Mouse (Mus musculus): ENCODE data around the gene Tigd2.
"Not testable (repeated sequence)": the region's sequence is repeated elsewhere in the genome, so short reads cannot be mapped to it uniquely, and the experiment has no call there.

Gene Tigd2

DNA sequence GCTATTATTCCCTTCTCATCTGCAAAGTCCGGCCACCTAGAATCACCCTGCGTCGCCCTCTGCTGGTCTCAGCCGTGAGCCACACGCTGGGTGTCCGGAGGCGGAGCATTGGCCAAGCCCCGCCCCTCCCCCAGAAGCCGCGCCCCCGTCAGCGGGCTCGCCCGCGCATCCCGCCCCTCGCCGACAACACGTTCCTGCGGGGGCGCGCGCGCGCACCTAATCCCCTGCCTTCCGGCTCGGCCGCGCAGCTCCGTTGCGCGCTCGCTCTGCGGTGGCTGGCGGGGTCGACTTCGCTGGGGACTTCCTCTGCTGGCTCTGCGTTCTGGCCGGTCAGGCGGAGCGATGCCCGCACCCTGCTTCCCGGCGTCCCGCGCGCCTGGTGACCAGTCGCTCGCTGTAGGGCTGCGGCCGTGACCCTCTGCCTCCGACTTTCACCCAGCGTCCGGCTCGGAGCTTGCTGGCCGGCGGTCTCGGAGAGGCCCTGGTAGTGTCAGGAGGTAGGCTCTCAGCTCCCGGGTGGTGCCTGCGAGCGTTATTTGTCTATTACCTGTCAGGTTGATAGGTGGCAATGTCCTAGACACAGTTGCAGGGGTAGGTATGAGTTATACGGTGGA lies at the start of gene Tigd2:
Tigd2 (plus strand) TSS at position 186 of the 614 bp plus-strand sequence.
- DNase-seq, result peak; percentile 96

DNA sequence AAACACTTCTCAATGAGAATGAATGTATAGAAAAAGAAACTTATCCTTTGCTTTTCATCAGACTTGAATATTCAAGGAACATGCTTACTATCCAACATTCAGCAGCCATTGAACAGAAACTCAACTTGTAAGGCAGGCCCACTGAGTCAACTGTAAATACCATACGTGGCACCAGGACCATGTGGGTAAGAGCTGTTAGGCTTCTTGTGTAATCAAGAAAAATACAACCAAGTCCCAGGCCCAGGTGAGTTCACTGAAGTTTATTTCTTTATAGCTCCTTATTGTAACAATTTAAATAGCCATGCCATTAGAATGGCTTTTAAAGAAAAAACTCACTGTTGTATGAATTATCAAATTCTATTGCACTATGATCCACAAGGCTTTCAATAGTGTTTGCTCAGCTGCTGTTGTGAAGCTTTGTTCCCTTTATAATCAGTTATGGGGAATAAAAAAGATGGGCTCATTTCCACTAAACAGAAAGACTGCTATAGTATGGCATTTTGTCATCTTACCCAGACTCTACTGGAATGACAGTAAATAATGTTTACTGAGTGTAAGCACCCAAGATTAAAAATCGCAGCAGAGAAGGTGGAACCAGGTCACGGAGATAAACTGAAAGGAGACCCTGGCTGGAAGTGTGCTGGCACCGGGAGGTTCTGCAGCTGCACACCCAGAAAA lies 46.7 kb upstream of the Tigd2 start:
- DNase-seq, result no peak

DNA sequence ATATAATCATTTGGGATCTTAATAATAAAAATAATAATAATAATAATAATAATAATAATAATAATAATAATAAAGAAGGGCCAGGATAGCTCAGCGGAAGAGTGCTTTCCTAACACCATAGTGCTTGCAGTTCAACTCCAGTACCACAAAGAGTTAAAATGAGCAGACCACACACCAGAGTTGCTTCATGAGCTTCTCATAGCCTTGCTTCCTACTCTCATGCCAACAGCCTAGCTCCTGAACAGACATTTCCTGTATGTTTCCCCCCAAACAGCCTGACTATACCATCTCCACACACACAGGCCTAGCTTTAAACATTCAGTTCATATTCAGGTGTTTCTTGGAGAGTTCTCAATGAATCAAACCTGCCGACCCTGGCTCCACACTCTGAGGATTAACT lies 45.8 kb upstream of the Tigd2 start:
- DNase-seq, result no peak

DNA sequence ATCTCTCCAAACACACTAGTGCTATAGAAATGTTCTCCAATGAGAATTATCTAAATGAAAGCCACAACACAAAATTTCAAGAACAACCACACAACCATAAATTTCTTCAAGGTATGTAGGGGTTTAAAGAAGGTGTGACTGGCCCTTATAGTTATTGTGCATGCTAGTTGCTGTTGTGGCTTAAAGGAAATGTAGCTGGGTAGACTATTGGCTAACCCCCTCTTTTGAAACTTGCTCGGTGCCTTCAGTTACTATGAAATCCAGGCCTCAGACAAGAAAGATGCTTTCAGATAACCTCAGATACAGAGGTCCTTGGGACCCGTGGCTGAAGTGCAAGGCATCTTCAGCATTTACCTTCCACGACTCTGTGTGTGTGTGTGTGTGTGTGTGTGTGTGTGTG lies 45.3 kb upstream of the Tigd2 start:
- no peak for DNase-seq

DNA sequence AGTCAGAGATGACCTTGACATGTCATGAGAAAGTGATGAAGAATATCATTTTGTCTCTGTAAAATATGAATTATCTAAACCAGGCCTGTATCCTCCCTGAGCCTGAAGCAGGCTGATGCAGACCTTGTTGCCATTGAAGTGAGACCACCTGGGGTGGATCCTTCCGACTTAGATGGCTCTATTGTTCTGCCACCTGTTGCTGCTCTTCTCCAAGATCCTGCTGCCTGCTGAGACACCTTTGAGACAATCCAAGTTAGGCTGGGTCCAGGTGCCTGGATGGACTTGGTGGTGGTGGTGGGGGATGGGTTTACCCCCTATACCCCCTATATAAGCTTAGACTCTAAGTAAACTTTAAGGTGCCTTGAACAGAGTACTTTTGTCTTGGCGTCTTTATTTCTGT lies 39.7 kb upstream of the Tigd2 start:
- DNase-seq, result no peak

DNA sequence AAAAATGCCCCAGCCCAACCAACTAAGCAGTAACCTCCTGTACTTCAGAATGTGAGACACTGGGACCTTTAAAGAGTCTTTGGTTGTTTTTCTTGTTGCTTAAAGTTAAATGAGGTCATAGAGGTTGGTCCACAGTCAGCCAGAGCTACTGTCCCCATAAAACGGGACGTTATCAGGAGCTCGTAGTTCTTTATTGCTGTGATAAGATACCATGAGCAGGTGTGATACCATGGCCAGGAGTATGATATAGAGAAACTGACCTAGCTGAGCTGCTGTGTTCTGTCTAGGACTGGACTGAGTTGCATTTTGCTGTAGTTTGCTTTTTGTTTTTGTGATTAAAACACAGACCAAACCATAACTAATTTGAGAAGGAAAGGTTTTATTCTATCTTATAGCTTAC lies 37.4 kb upstream of the Tigd2 start:
- DNase-seq, result no peak

DNA sequence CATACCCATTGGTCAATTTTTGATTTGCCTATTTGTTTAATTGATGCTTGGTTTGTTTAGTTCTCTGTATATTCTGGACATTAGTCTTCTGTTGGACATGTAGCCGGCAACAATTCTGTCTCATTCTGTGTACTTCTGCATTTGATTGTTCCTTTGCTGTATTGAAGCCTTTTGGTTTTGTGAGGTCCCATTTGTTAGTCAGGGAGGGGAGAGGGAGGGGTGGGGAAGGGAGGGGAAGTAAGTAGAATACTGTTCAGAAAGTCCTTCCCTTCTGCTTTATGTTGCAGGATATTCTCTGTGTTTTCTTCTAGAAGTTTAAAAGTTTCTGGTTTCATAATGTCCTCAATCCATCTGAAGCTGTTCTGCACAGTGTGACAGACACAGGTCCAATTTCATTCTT lies 34.7 kb upstream of the Tigd2 start:
- no peak for DNase-seq

DNA sequence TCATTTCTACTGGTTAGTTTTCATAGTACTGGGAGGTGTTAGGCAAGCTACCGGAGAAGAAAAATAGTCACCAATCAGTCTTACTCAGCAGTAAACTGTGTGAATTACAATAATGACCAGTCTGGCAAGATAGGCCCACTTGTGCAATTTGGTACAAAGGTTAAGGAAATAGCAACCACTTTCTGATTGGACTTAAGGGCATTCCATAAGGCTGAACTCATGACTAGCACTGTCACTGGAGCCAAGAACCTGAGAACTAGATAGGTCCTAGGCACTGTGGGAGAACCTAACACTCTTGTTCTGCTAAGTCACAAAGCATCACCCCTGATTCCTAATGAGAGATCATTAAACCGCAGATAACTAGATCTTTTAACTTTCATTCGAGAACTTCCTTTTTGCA lies 30.6 kb upstream of the Tigd2 start:
- DNase-seq, result no peak

DNA sequence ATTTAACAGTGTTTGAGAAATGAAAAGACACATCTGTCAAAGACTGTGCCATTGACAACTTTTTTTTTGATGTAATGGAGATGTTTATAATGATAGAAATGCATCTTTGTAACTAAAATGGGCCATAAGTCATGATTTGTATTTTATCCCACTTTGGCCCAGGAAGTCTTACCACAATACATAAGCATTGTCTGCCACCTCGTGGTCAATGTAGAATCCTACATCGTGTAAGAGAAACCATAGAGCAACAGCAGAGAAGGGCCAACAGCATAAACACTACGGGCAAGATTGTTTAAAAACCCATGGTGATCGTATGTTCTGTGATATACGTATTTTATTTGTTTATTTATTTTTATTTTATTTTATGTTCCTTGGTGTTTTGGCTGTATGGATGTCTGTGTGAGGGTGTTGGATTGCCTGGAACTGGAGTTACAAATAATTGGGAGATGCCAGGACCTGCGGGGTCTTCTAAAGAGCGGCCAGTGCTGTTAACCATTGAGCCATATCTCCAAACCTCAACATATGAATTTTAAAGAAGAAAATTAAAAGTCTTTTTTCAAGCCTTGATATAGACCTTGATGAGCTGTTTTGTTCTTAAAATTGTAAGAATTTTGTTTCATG lies 28.2 kb upstream of the Tigd2 start:
- peak; percentile 56 for DNase-seq

DNA sequence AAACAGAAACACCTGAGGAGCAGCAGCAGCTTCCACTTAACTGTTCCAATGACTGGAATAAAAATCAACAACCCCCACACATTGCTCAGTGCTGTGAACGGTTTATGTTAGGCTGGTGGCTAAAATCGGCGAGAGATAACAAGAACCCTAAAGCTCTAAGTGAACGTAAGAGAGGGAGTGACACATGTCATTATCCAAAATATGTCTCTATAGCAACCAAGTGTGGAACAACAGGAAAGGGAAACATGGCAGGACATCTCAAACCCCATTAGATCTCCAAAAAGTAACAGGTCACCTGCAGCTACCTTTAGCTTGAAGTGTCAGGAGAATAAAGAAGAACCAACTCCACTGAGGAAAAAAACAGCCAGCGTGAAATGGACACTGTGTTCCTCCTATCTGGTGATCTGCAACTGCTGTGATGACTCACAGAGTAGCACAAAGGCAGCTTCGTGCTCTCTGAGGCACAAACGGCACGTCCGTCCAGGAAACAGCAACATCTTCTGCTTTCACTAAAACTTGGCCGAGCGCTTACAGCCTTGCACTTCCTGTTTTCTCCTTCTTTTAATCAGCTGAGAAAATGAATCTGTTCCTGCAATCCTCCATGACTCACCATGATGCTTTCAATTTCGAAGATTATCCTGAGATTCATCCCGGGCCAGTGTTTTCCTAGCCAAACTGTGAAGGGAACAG lies 23.5 kb upstream of the Tigd2 start:
- DNase-seq, result peak; percentile 11

DNA sequence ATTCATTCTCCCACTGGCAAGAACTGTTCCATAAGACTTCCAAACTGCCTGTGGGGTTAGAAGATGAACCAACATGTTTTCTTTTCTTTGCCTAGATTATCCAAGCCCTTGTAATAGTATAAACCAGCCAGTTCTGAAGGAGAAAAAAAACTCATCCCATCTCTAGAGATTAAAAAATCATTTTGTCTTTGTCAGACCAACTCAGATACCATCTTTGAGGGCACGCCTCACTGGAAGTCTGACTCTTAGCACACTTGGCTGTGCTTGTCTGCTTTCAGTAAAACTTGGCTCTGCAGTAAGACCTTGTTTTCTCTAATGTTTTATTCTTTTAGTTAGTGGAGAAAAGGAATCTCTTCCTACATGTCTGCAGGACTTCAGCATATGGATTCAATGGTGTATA lies 18.7 kb upstream of the Tigd2 start:
- DNase-seq, result no peak

DNA sequence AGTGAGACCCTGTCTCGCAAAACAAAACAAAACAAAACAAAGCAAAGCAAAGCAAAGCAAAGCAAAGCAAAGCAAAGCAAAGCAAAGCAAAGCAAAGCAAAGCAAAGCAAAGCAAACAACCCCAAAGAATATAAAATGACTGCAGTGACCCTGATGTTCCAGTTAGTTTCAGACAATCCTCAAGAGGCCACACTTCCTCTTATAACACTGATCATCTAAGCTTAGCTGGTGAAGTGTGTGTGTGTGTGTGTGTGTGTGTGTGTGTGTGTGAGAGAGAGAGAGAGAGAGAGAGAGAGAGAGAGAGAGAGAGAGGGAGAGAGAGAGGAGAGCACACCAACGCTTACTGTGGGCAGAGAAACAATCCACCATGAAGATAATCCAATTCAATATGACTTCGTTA lies 14.2 kb upstream of the Tigd2 start:
- DNase-seq, result not testable (repeated sequence)

DNA sequence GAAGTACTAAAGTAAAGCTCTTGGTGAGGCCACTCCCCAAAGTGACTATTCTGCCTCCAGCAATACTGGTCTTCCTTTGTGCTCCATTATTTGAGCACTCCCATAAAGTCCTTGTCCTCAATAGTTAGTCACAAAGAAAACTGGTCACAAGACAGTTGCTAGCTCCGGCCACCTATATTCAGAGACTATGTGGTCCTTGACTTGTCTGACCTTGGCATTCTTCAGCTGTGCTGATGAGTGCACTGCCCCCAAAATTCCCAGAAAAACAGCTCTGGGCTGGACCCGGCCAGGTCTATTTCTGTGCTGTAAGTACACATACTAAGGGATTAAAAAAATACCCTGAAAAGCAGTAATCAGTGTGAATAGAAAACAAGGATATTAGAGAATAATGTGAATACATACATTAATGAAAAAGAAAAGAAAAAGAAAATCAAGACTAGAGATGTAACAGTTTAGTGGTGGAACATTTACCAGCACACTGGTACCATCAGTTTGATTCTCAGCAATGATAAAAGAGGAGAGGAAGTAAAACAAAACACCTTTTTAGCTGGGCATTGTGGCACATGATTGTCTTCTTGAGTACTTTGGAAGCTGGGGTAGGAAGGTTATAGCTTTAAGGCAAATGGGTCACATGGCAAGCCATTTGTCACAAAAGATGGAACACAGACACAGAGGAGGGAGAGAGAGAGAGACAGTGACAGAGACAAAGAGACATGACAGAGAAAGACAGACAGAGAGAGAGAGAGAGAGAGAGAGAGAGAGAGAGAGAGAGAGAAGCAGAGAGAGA lies 12.6 kb upstream of the Tigd2 start:
- no peak for DNase-seq

DNA sequence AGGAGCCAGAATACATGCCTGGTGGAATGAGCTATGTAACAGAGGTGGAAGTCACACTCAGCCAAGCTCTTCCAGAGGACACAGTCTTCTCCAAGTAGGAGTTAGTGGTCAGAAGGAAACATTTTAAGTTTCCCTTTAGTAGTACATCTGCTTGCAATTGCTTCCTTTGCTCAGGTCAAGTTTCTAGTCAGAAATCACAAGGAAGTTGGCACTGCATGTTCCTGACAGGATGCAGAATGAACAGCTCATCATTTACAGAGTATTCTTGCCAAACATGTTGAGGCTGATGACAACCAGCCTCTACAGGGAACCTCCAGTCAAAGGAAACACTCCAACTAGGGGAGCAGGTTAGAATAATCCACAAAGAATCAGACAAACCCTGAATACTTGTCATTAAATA lies 11.9 kb upstream of the Tigd2 start:
- DNase-seq, result no peak

DNA sequence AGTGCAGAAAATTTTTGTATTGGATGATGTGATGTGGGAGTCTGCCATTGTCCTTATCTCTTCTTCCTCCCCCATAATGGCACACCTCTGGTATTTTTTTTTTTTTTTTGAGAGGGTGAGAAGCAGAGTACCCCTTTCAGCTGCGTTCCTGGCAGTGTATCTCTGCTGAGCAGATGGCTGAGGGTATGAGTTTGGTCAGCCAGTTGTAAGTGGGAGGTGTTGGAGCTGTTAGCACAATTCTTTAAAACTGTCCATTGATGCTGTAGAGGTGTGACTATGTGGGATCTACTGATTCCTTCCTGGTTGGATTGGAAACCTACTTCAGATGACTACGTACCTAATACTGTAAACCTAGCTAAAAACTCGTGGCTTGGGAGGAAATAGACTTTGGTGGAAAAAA lies 10.3 kb upstream of the Tigd2 start:
- DNase-seq, result no peak

DNA sequence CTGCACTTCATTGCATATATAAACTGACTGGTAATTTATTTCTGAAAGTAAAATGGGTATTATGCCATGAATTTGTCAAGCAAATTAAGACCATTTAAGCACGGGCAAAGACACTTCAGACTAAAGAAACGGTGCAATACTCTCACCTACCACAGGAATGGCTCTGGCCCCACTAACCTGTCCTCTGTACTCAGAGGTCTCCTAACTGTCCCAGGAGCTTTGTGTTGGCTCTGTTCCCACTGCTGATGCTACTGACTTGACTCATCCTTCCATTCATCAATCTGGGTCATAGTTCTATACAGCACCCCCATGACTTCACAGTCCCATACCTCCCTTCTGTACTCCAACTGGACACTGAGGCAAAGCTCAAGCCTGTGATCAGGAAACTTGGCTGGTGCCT lies 9.6 kb upstream of the Tigd2 start:
- no peak for DNase-seq

DNA sequence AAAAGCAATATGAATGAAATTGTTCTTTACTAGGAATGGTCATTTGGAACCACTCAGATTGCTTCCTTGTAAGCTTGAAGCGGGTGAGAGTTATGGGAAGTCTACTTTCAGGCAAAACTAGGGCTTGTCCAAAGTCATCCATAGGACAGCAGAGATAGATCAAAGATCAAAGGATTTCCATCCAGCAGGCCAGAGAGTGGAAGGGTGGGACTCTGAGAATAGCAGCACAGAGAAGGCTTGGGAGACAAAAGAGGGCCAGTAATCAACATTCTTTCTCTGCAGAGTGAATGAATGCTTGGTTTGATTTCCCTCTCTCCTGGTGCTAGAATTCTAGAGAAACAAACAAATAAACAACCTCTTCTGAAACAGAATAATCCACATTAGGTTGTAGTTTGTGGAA lies 1.1 kb upstream of the Tigd2 start:
- no peak for DNase-seq

DNA sequence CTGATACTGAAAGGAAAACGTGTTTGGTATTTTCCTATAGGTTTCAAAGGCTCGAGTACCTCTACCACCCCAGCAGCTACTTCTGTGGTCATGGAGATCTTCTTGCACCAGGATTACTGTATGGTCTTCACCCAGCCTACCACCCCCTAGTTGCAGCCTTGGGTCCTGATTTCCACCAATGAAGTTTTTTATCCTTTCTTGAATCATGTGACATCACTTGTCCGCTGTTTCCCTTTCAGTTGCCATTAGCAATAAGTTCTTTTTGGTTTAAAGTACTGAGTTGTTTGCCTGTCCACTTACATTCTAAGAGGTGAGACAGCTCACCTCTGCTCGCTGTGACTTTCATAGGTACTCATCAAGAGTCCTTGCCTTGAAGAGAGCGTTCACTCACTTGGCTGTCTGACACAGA lies 633 bp downstream of the Tigd2 start:
- DNase-seq, result peak; percentile 45

DNA sequence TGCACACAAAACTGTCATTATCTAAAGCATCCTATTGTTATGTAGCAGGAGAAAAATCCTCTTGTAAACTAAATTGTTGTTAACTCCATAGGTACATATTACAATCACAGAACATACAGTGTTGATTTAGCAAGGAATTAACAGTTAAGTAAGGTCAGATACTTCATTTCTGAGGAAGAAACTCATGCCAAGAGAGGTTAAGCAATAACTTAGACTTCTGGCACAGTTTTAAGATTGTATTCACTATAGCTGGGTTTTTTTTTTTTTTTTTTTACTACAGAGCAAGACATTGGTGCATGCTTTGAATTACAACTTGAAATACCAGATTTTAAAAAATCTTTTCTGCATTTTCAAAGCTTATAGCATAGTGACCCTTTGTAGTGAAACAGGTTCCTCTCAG lies 24.5 kb downstream of the Tigd2 start:
- no peak for DNase-seq

DNA sequence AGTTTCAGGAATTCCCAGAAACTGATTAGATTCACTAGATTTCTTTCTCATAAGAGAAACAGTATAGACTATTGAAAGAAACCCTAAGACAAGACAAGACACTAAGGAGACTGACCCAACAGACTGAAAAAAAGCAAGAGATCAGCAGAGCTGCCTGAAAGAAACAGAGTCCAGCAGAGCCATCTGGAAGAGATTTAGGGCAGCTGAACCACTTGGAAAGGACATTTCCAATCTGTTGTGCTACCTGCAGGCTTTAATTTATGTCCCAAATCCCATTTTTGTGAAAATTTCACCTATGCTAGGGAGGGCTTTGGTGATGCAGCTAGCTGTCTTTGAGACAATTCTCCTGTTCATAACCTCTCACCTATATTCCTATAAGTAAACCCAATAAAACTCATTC lies 25.0 kb downstream of the Tigd2 start:
- no peak for DNase-seq

DNA sequence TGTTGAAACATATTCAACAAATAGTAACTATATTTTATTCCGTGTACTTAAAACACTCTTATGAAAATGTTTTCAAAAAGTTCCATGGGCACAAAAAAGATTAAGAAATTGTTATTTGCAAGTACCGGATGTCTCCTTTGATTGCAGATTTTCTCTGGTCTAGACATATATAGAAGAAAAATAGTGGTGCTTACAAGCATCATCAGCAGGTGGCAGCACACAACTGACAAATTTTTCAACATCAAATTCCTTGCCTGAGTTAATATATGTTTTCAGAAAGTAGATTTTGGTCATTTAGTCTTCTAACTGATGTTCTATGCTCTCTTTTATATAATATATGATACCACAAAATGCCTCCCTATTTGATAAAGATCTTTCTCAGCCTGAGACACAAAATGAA lies 41.0 kb downstream of the Tigd2 start:
- DNase-seq, result peak; percentile 52

DNA sequence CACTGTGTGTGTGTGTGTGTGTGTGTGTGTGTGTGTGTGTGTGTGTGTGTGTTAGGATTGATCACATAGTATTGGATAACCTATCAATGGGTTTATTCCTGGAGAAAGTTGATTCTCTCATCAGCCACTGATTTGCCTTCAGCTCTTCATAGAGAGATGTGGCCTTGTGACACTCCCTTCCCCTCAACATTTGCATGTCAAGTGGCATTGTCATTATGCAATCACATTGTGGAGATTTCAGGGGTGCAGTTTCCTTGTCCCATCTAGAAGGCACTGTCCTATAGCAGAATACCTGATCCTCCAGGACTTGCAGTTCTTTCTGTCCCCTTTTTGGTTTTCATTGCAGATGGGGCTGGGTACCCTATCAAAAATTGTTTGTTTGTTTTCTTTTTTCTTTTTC lies 41.9 kb downstream of the Tigd2 start:
- no peak for DNase-seq

DNA sequence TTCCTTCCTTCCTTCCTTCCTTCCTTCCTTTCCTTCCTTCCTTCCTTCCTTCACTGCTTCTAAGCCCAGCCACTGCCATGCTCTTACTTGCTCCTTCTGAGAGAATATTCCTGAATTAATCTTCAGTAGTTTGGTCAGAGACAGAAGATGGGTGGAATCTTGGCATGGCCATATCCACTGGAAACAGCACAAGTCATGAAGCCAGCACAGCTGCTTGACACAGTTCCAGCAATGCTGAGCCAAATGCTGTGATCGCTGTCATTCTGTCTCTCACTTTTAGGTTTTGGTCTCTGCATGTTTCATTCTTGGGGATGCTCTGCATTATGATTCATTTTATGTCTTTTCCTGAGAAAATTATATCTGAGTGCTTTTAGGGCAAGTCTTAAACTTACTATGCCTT lies 47.2 kb downstream of the Tigd2 start:
- no peak for DNase-seq
